In genomic region chr7:30966657-30967056, GRCm38 (mm10) we compare ENCODE assay signal across 38 mouse cellular contexts. TPM values are rescaled to one million over a fixed set of nuclear protein-coding genes. Genes with fewer than 3 reads are reported as not detected.
A peak's percentile ranks its signal among the peaks of the same experiment; 100 is the strongest.
DNase-seq lines count a peak whose midpoint lies in the region; ATAC-seq lines count a peak whose summit lies in the region.
"Had no signal": no experiment of that assay in that cellular context is flagged by ENCODE, and none has a peak within 500 bp of the region (broad histone marks: within the 10 kb centered on the region; RNA-seq: fewer than 3 reads in every experiment).

No protein-coding gene starts in this region.

- DNase-seq in midbrain, embryonic 11.5 days (ENCODE audit: low spot score, missing footprints): peak; percentile 8
- peak; percentile 67 for DNase-seq in 416B (ENCODE audit: low read depth)
- DNase-seq in natural killer cell, adult 2 months (ENCODE audit: low spot score in 2 of 2): peak; percentile 15 to 45
- no peak for DNase-seq in ovary, postnatal 10 days (ENCODE audit: low spot score)
- DNase-seq: adrenal gland, adult 2 months; adrenal gland, postnatal 36 days; B cell, adult 2 months; cerebellum, adult 18-20 months; cerebellum, postnatal 10 days; gastrocnemius, postnatal 10 days; heart, postnatal 36 days; kidney, adult 18-20 months; kidney, postnatal 36 days; left cerebral cortex, postnatal 4 days; lung, embryonic 14.5 days; retina, postnatal 1 day; right cerebral cortex, postnatal 14 days; thymus, postnatal 25 days had no signal

- H3K36me3 ChIP-seq in midbrain, embryonic 11.5 days (ENCODE audit: control insufficient read depth, insufficient read depth, low read length): no peaks in the 10 kb centered on the region
- H3K36me3 ChIP-seq in midbrain, embryonic 15.5 days (replicated peaks): no peaks in the 10 kb centered on the region
- H3K36me3 ChIP-seq in kidney, embryonic 14.5 days (ENCODE audit: control insufficient read depth, insufficient read depth, low read length): peaks cover 15% of the 10 kb centered on the region
- H3K36me3 ChIP-seq: heart, embryonic 15.5 days; limb, embryonic 15.5 days; liver, embryonic 15.5 days; midbrain, embryonic 12.5 days; stomach, embryonic 15.5 days had no signal

- no peaks in the 10 kb centered on the region for H3K4me1 ChIP-seq in midbrain, embryonic 11.5 days (ENCODE audit: control insufficient read depth, insufficient read depth, low read length)
- H3K4me1 ChIP-seq in midbrain, embryonic 15.5 days: no peaks in the 10 kb centered on the region
- no peaks in the 10 kb centered on the region for H3K4me1 ChIP-seq in kidney, embryonic 14.5 days (ENCODE audit: control insufficient read depth, insufficient read depth, low read length)
- H3K4me1 ChIP-seq: embryonic facial prominence, embryonic 15.5 days; forebrain, embryonic 13.5 days; midbrain, embryonic 12.5 days; stomach, embryonic 15.5 days had no signal

- H3K27me3 ChIP-seq in midbrain, embryonic 11.5 days (ENCODE audit: control insufficient read depth, insufficient read depth, low read length): no peaks in the 10 kb centered on the region
- H3K27me3 ChIP-seq in midbrain, embryonic 15.5 days (replicated peaks): no peaks in the 10 kb centered on the region
- no peaks in the 10 kb centered on the region for H3K27me3 ChIP-seq in kidney, embryonic 14.5 days (ENCODE audit: control insufficient read depth, insufficient read depth, low read length)
- H3K27me3 ChIP-seq: forebrain, embryonic 13.5 days; limb, embryonic 15.5 days; stomach, embryonic 15.5 days had no signal

- no peak overlapping the region for H3K27ac ChIP-seq in midbrain, embryonic 11.5 days (ENCODE audit: low read depth, low read length)
- no peak overlapping the region for H3K27ac ChIP-seq in midbrain, embryonic 15.5 days
- no peak overlapping the region for H3K27ac ChIP-seq in kidney, embryonic 14.5 days (ENCODE audit: low read depth, low read length)
- H3K27ac ChIP-seq: embryonic facial prominence, embryonic 15.5 days; forebrain, embryonic 13.5 days; heart, embryonic 15.5 days; hindbrain, embryonic 14.5 days; layer of hippocampus, adult 2 months; limb, embryonic 15.5 days; liver, embryonic 15.5 days; midbrain, embryonic 12.5 days; stomach, embryonic 15.5 days had no signal

- H3K9ac ChIP-seq in midbrain, embryonic 11.5 days (ENCODE audit: low read length): no peak overlapping the region
- no peak overlapping the region for H3K9ac ChIP-seq in midbrain, embryonic 15.5 days
- no peak overlapping the region for H3K9ac ChIP-seq in kidney, embryonic 14.5 days (ENCODE audit: low read depth, low read length)
- H3K9ac ChIP-seq: embryonic facial prominence, embryonic 15.5 days; forebrain, embryonic 13.5 days; heart, embryonic 15.5 days; hindbrain, embryonic 14.5 days; limb, embryonic 15.5 days; liver, embryonic 15.5 days; lung, embryonic 14.5 days; midbrain, embryonic 12.5 days; stomach, embryonic 15.5 days had no signal

- H3K4me3 ChIP-seq in midbrain, embryonic 11.5 days (ENCODE audit: low read depth, low read length): no peak overlapping the region
- H3K4me3 ChIP-seq in midbrain, embryonic 15.5 days: no peak overlapping the region
- H3K4me3 ChIP-seq in kidney, embryonic 14.5 days (ENCODE audit: low read length): no peak overlapping the region
- H3K4me3 ChIP-seq: embryonic facial prominence, embryonic 15.5 days; forebrain, embryonic 13.5 days; heart, embryonic 15.5 days; layer of hippocampus, adult 2 months; limb, embryonic 15.5 days; liver, embryonic 15.5 days; midbrain, embryonic 12.5 days; stomach, embryonic 15.5 days had no signal

- no peaks in the 10 kb centered on the region for H3K9me3 ChIP-seq in midbrain, embryonic 11.5 days (ENCODE audit: control insufficient read depth, low read length)
- no peaks in the 10 kb centered on the region for H3K9me3 ChIP-seq in midbrain, embryonic 15.5 days
- H3K9me3 ChIP-seq in kidney, embryonic 14.5 days (ENCODE audit: control insufficient read depth, low read length): no peaks in the 10 kb centered on the region
- H3K9me3 ChIP-seq: embryonic facial prominence, embryonic 15.5 days; forebrain, embryonic 13.5 days; heart, embryonic 15.5 days; limb, embryonic 15.5 days; liver, embryonic 15.5 days; midbrain, embryonic 12.5 days; stomach, embryonic 15.5 days had no signal

- no peak for ATAC-seq in midbrain, embryonic 11.5 days (ENCODE audit: low FRiP score)
- ATAC-seq in midbrain, embryonic 15.5 days (replicated peaks): no peak
- ATAC-seq in common myeloid progenitor, adult 5-6 weeks (replicated peaks; ENCODE audit: low read depth, poor library complexity, severe bottlenecking): peak; percentile 73
- no peak for ATAC-seq in kidney, embryonic 14.5 days (ENCODE audit: low FRiP score, low TSS enrichment)
- ATAC-seq: activated CD4-positive, CD25-positive, alpha-beta regulatory T cell, adult 4 months; forebrain, embryonic 13.5 days had no signal

- 82% methylated on average over 3 of the region's 3 CpGs for WGBS in midbrain, embryonic 11.5 days
- WGBS in midbrain, embryonic 15.5 days: 86% methylated on average over 3 of the region's 3 CpGs
- WGBS in kidney, embryonic 14.5 days: 88% methylated on average over 3 of the region's 3 CpGs

- H3K4me2 ChIP-seq in midbrain, embryonic 11.5 days: no peak overlapping the region
- no peak overlapping the region for H3K4me2 ChIP-seq in midbrain, embryonic 15.5 days
- no peak overlapping the region for H3K4me2 ChIP-seq in kidney, embryonic 14.5 days (replicated peaks; ENCODE audit: low read depth, low read length)
- H3K4me2 ChIP-seq: embryonic facial prominence, embryonic 15.5 days; forebrain, embryonic 13.5 days; heart, embryonic 15.5 days; hindbrain, embryonic 14.5 days; limb, embryonic 15.5 days; liver, embryonic 15.5 days; lung, embryonic 14.5 days; midbrain, embryonic 12.5 days; stomach, embryonic 15.5 days had no signal

RNA-seq across cellular contexts. Expression of gene Lsr, which starts 6.6 kb away (rescaled TPM):
- 10.2 and 13.1 TPM in 2 replicates for polyA plus RNA-seq in midbrain, embryonic 11.5 days (2014; fragmentation: Nextera tagmentation; extraction: Ambion mirVana)
- 21.7 and 24.3 TPM in 2 replicates for polyA plus RNA-seq in midbrain, embryonic 15.5 days (2015; fragmentation: Nextera tagmentation; extraction: Ambion mirVana)
- 1.1 TPM in 1 of 2 replicates, not detected in the other for total RNA-seq in common myeloid progenitor, adult 5-6 weeks (2017)
- polyA plus RNA-seq in kidney, embryonic 14.5 days (2014; fragmentation: Nextera tagmentation; extraction: Ambion mirVana): 48.5 and 57.1 TPM in 2 replicates

RNA-seq across cellular contexts. Expression of gene Fam187b, which starts 6.9 kb away (rescaled TPM):
- 0.25 and 0.62 TPM in 2 replicates for polyA plus RNA-seq in midbrain, embryonic 11.5 days (2014; fragmentation: Nextera tagmentation; extraction: Ambion mirVana)
- polyA plus RNA-seq in midbrain, embryonic 15.5 days (2015; fragmentation: Nextera tagmentation; extraction: Ambion mirVana): 0.23 and 0.68 TPM in 2 replicates
- total RNA-seq in common myeloid progenitor, adult 5-6 weeks (2017): not detected in 2 replicates
- polyA plus RNA-seq in kidney, embryonic 14.5 days (2014; fragmentation: Nextera tagmentation; extraction: Ambion mirVana): 5.3 TPM in 2 replicates
- total RNA-seq: layer of hippocampus, adult 2 months had no signal

RNA-seq across cellular contexts. Expression of gene Usf2, which starts 10.1 kb away (rescaled TPM):
- polyA plus RNA-seq in midbrain, embryonic 11.5 days (2014; fragmentation: Nextera tagmentation; extraction: Ambion mirVana): 20.6 and 21.7 TPM in 2 replicates
- polyA plus RNA-seq in midbrain, embryonic 15.5 days (2015; fragmentation: Nextera tagmentation; extraction: Ambion mirVana): 32.3 and 32.6 TPM in 2 replicates
- total RNA-seq in common myeloid progenitor, adult 5-6 weeks (2017): 130 and 138 TPM in 2 replicates
- 21.1 and 29.2 TPM in 2 replicates for polyA plus RNA-seq in kidney, embryonic 14.5 days (2014; fragmentation: Nextera tagmentation; extraction: Ambion mirVana)

RNA-seq across cellular contexts. Expression of gene Hamp, which starts 22.8 kb away (rescaled TPM):
- polyA plus RNA-seq in midbrain, embryonic 11.5 days (2014; fragmentation: Nextera tagmentation; extraction: Ambion mirVana): 0.40 TPM in 1 of 2 replicates, not detected in the other
- polyA plus RNA-seq in midbrain, embryonic 15.5 days (2015; fragmentation: Nextera tagmentation; extraction: Ambion mirVana): not detected in 2 replicates
- total RNA-seq in common myeloid progenitor, adult 5-6 weeks (2017): not detected in 2 replicates
- polyA plus RNA-seq in kidney, embryonic 14.5 days (2014; fragmentation: Nextera tagmentation; extraction: Ambion mirVana): not detected in 2 replicates
- total RNA-seq: gastrocnemius, postnatal 10 days; layer of hippocampus, adult 2 months; layer of hippocampus, postnatal 25 days; left cerebral cortex, postnatal 4 days had no signal
- polyA plus RNA-seq: activated CD4-positive, CD25-positive, alpha-beta regulatory T cell, adult 4 months; brain, embryonic 14.5 days; cortical plate, adult 2 months; embryonic facial prominence, embryonic 15.5 days; forebrain, embryonic 13.5 days; heart, embryonic 15.5 days; hindbrain, embryonic 14.5 days; kidney, embryonic 16.5 days; limb, embryonic 15.5 days; lung, embryonic 14.5 days; midbrain, embryonic 12.5 days; neural tube, embryonic 14.5 days had no signal

RNA-seq across cellular contexts. Expression of gene Hamp2, which starts 42.2 kb away (rescaled TPM):
- not detected in 2 replicates for polyA plus RNA-seq in midbrain, embryonic 11.5 days (2014; fragmentation: Nextera tagmentation; extraction: Ambion mirVana)
- 0.49 TPM in 1 of 2 replicates, not detected in the other for polyA plus RNA-seq in midbrain, embryonic 15.5 days (2015; fragmentation: Nextera tagmentation; extraction: Ambion mirVana)
- not detected in 2 replicates for total RNA-seq in common myeloid progenitor, adult 5-6 weeks (2017)
- polyA plus RNA-seq in kidney, embryonic 14.5 days (2014; fragmentation: Nextera tagmentation; extraction: Ambion mirVana): not detected in 2 replicates
- total RNA-seq: gastrocnemius, postnatal 10 days; layer of hippocampus, adult 2 months; layer of hippocampus, postnatal 25 days; left cerebral cortex, adult 8-10 months; left cerebral cortex, postnatal 4 days; megakaryocyte, adult 5-6 weeks had no signal
- polyA plus RNA-seq: activated CD4-positive, CD25-positive, alpha-beta regulatory T cell, adult 4 months; brain, embryonic 14.5 days; cortical plate, adult 2 months; embryonic facial prominence, embryonic 15.5 days; forebrain, embryonic 13.5 days; heart, embryonic 15.5 days; hindbrain, embryonic 14.5 days; kidney, embryonic 16.5 days; limb, embryonic 15.5 days; liver, embryonic 15.5 days; lung, embryonic 14.5 days; midbrain, embryonic 12.5 days; neural tube, embryonic 14.5 days; stomach, embryonic 15.5 days had no signal
